Mouse (Mus musculus): ENCODE results near the gene Zfp12.
"Not testable (repeated sequence)": the region's sequence is repeated elsewhere in the genome, so short reads cannot be mapped to it uniquely, and the experiment has no call there.

The Zfp12 gene

GRCm38 (mm10) chr5:143235028-143235693, at the start of gene Zfp12:
Zfp12 (plus strand) TSS chr5:143235163.
- in situ Hi-C loops (cut with MseI, MboI) = no loop called here

- in situ Hi-C loops (cut with MseI, MboI) = not testable (repeated sequence)
Observed at GRCm38 (mm10) chr5:143188014-143188413, 46.9 kb upstream of the Zfp12 start.

GRCm38 (mm10) chr5:143192806-143193205, 42.2 kb upstream of the Zfp12 start:
- in situ Hi-C loops (cut with MseI, MboI) = no loop called here

- in situ Hi-C loops (cut with MseI, MboI) = not testable (repeated sequence)
Observed at GRCm38 (mm10) chr5:143194747-143195146, 40.2 kb upstream of the Zfp12 start.

- in situ Hi-C loops (cut with MseI, MboI) = no loop called here
Observed at GRCm38 (mm10) chr5:143195166-143195565, 39.8 kb upstream of the Zfp12 start.

- in situ Hi-C loops (cut with MseI, MboI) = no loop called here
Observed at GRCm38 (mm10) chr5:143196506-143196905, 38.5 kb upstream of the Zfp12 start.

- in situ Hi-C loops (cut with MseI, MboI) = no loop called here
Observed at GRCm38 (mm10) chr5:143205015-143205414, 29.9 kb upstream of the Zfp12 start.

GRCm38 (mm10) chr5:143213832-143214231, 21.1 kb upstream of the Zfp12 start:
- in situ Hi-C loops (cut with MseI, MboI) = no loop called here

GRCm38 (mm10) chr5:143220996-143221395, 14.0 kb upstream of the Zfp12 start:
- in situ Hi-C loops (cut with MseI, MboI) = no loop called here

- in situ Hi-C loops (cut with MseI, MboI) = no loop called here
Observed at GRCm38 (mm10) chr5:143222287-143222686, 12.7 kb upstream of the Zfp12 start.

GRCm38 (mm10) chr5:143226790-143227189, 8.2 kb upstream of the Zfp12 start, which contains the start of gene Spdye4a:
Spdye4a (minus strand) TSS chr5:143226890.
- in situ Hi-C loops (cut with MseI, MboI) = no loop called here

GRCm38 (mm10) chr5:143236036-143236435, 1.1 kb downstream of the Zfp12 start:
- in situ Hi-C loops (cut with MseI, MboI) = no loop called here

GRCm38 (mm10) chr5:143244926-143245325, 10.0 kb downstream of the Zfp12 start:
- in situ Hi-C loops (cut with MseI, MboI) = no loop called here

- in situ Hi-C loops (cut with MseI, MboI) = no loop called here
Observed at GRCm38 (mm10) chr5:143252039-143252438, 17.1 kb downstream of the Zfp12 start.

- in situ Hi-C loops (cut with MseI, MboI) = no loop called here
Observed at GRCm38 (mm10) chr5:143252791-143253185, 17.8 kb downstream of the Zfp12 start.

- in situ Hi-C loops (cut with MseI, MboI) = no loop called here
Observed at GRCm38 (mm10) chr5:143253186-143253880, 18.4 kb downstream of the Zfp12 start.

- in situ Hi-C loops (cut with MseI, MboI) = no loop called here
Observed at GRCm38 (mm10) chr5:143253881-143254486, 19.0 kb downstream of the Zfp12 start.

GRCm38 (mm10) chr5:143254487-143255130, 19.6 kb downstream of the Zfp12 start:
- in situ Hi-C loops (cut with MseI, MboI) = no loop called here

GRCm38 (mm10) chr5:143255131-143255519, 20.2 kb downstream of the Zfp12 start:
- in situ Hi-C loops (cut with MseI, MboI) = no loop called here

- in situ Hi-C loops (cut with MseI, MboI) = no loop called here
Observed at GRCm38 (mm10) chr5:143255802-143256201, 20.8 kb downstream of the Zfp12 start.

GRCm38 (mm10) chr5:143261636-143262035, 26.7 kb downstream of the Zfp12 start:
- in situ Hi-C loops (cut with MseI, MboI) = no loop called here

- in situ Hi-C loops (cut with MseI, MboI) = no loop called here
Observed at GRCm38 (mm10) chr5:143264689-143265088, 29.7 kb downstream of the Zfp12 start.

All from mouse trophoblast stem cell (cell line).